Mouse (Mus musculus) macrophage (primary cell): Measurements from ENCODE around the gene Ttll9. TPM values are rescaled to one million over a fixed set of nuclear protein-coding genes. Genes with fewer than 3 reads are reported as not detected.

Source experiments
- H3K27ac ChIP-seq: fragments of 350-480 bp; formaldehyde crosslinking; 2 replicates; pipeline ENCODE4 v1.9.0; 2021
- H3K36me3 ChIP-seq: fragments of 350-480 bp; formaldehyde crosslinking; 2 replicates; pipeline ENCODE4 v1.9.0; 2021; ENCODE audit errors: inconsistent target
- H3K4me3 ChIP-seq: fragments of 350-480 bp; formaldehyde crosslinking; 2 replicates; pipeline ENCODE4 v1.9.0; 2021; ENCODE audit errors: inconsistent target
- H3K79me2 ChIP-seq: fragments of 350-480 bp; formaldehyde crosslinking; 2 replicates; pipeline ENCODE4 v1.9.0; 2021; ENCODE audit errors: inconsistent target
- WGBS: methylation state at CpG from one replicate; pipeline ENCODE4 v1.1.7; 2026; ENCODE audit warnings: inconsistent platforms; ENCODE audit not compliant: missing documents; 5-methylcytosine and 5-hydroxymethylcytosine counted together
- polyA plus RNA-seq: library from polyadenylated mRNA; stranded (reverse); fragments of 250-400 nt; gene quantifications from 3 replicates; pipeline ENCODE4 v1.2.4, GENCODE M21; 2018; ENCODE audit warnings: inconsistent platforms

Gene Ttll9
- polyA plus RNA-seq, 1 experiment from 2014 or later, result not detected

DNA sequence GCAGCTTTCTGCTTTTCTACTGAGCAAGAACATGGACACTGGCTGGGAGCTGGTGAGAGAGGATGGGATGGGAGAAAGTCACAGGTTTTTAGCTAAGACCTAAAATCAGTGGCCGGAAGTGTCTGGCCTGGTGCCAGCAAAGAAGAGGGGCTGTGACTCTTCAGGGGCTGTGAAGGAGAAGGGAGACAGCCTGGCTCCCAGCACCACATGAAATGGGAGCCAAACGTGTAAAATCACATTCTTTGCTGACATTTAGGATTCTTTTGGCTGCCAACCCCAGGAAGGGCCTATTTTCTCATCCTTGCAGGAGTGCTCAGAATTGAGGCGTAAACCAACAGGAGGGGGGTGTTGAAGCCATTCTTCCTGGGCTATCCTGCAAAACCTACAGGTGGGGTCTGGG lies 81.6 kb downstream of the Ttll9 start:
- Histone ChIP-seq H3K4me3 (no peak overlapping the region), H3K27ac (no peak overlapping the region), H3K79me2 (no peaks in the 10 kb centered on the region), H3K36me3 (no peaks in the 10 kb centered on the region)
- WGBS, result 82% methylated on average over 3 of the region's 3 CpGs

- 41% methylated on average over 8 of the region's 8 CpGs for WGBS
- H3K4me3 ChIP-seq, result no peak overlapping the region
Observed at GRCm38 (mm10) chr2:153045884-153046299, 83.6 kb downstream of the Ttll9 start.

GRCm38 (mm10) chr2:153047828-153048465 lies 85.7 kb downstream of the Ttll9 start:
- H3K4me3 ChIP-seq, result no peak overlapping the region
- H3K79me2 ChIP-seq, result no peaks in the 10 kb centered on the region
- WGBS, result 53% methylated on average over 17 of the region's 17 CpGs
- H3K36me3 ChIP-seq, result no peaks in the 10 kb centered on the region
- no peak overlapping the region for H3K27ac ChIP-seq

More at GRCm38 (mm10) chr2:153045884-153046299, 83.6 kb downstream of the Ttll9 start:
- no peak overlapping the region for H3K27ac ChIP-seq
- H3K36me3 ChIP-seq, result no peaks in the 10 kb centered on the region
- no peaks in the 10 kb centered on the region for H3K79me2 ChIP-seq

DNA sequence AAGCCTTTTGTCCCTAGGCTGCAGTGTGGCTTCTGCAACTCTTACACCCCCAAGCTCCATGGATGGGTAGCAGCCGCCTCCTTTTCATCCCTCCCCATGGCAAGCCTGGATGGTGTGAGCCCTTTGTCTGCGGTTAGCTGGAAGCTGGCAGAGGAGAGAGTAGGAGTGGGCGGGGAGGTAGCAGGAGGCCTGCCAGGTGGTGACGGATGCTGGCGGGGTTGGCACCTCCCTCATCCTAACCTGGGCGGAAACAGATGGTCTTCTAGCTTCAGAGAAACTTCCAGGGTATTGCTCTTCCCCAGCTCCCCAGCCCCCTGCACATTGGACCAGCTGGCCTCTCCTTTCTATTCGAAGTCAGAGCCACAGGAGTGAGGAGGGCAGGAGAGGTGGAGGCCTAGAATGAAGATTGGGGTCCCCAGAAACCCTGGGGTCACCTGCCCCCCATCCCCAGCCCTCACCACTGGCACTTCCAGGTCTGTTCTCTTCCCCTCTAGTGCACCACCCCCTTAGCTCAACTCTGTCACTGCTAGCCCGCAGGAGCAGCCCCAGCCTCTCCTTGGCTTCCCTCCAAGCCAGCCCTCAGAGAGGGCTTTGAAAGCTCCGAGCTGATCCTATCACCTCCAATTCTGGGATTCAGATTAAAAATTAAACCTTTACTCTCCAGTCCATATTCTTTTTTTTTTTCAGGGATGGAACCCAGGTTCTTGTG lies 87.2 kb downstream of the Ttll9 start:
- Histone ChIP-seq H3K27ac (no peak overlapping the region), H3K36me3 (no peaks in the 10 kb centered on the region), H3K79me2 (no peaks in the 10 kb centered on the region), H3K4me3 (no peak overlapping the region)
- WGBS, result 54% methylated on average over 9 of the region's 9 CpGs

DNA sequence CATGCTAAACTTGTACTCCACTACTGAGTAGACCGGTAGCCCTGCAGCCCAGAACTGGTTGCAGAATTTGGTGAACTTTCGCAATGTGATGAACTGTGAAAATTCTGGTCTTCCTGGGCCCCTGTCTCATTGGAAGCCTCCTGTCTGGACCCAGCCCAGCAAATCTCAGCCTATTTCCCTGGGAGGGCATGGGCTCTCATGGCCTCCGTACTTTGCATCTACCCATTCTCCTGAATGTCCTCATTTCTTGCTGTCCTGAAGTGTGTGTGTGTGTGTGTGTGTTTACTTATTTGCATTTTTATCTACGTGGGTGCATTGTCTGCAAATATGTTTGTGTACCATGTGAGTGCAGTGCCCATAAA lies 87.7 kb downstream of the Ttll9 start:
- Histone ChIP-seq H3K79me2 (no peaks in the 10 kb centered on the region), H3K27ac (no peak overlapping the region), H3K36me3 (no peaks in the 10 kb centered on the region), H3K4me3 (no peak overlapping the region)
- 80% methylated on average over 4 of the region's 4 CpGs for WGBS

GRCm38 (mm10) chr2:153051095-153051494 lies 88.8 kb downstream of the Ttll9 start:
- Histone ChIP-seq H3K36me3 (no peaks in the 10 kb centered on the region), H3K79me2 (no peaks in the 10 kb centered on the region), H3K4me3 (no peak overlapping the region), H3K27ac (no peak overlapping the region)
- 87% methylated on average over 6 of the region's 6 CpGs for WGBS

DNA sequence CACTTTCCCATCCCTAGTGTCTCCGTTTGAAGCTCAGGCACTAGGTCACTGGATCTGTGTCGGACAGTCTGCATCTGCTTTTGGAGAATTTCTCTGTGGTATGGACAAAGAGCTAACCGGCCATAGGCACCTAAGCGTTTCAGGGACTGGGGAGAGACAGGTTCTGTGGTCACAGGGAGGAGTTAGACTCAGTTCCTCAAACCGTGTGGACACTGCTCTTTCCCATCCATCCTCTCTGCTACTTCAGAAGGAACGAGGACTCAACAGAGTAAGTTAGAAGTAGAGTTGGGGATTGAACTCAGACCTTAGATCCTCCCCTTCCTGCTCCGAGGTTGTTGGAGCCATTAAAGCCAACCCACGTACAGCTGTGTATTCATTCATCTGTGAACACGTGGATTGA lies 89.3 kb downstream of the Ttll9 start:
- H3K79me2 ChIP-seq, result no peaks in the 10 kb centered on the region
- H3K36me3 ChIP-seq, result no peaks in the 10 kb centered on the region
- 26% methylated on average over 9 of the region's 9 CpGs for WGBS
- H3K4me3 ChIP-seq, result no peak overlapping the region
- no peak overlapping the region for H3K27ac ChIP-seq

GRCm38 (mm10) chr2:153052700-153053351 lies 90.5 kb downstream of the Ttll9 start:
- Histone ChIP-seq H3K27ac (no peak overlapping the region), H3K79me2 (no peaks in the 10 kb centered on the region), H3K4me3 (no peak overlapping the region), H3K36me3 (no peaks in the 10 kb centered on the region)
- 14% methylated on average over 30 of the region's 30 CpGs for WGBS

DNA sequence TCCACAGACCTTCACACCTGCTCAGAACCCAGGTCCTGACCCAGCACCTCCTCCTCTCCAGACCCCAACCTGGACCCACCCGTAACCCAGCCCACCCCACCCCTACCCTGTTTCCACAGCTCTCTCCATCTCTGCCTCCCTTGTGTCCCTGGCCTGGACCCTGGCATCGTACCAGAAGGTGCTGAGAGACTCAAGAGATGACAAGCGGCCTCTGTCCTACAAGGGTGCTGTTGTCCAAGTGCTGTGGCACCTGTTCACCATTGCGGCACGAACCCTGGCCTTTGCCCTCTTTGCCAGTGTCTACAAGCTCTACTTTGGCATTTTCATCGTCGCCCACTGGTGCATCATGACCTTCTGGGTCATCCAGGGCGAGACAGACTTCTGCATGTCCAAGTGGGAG lies 91.6 kb downstream of the Ttll9 start:
- 95% methylated on average over 8 of the region's 8 CpGs for WGBS

DNA sequence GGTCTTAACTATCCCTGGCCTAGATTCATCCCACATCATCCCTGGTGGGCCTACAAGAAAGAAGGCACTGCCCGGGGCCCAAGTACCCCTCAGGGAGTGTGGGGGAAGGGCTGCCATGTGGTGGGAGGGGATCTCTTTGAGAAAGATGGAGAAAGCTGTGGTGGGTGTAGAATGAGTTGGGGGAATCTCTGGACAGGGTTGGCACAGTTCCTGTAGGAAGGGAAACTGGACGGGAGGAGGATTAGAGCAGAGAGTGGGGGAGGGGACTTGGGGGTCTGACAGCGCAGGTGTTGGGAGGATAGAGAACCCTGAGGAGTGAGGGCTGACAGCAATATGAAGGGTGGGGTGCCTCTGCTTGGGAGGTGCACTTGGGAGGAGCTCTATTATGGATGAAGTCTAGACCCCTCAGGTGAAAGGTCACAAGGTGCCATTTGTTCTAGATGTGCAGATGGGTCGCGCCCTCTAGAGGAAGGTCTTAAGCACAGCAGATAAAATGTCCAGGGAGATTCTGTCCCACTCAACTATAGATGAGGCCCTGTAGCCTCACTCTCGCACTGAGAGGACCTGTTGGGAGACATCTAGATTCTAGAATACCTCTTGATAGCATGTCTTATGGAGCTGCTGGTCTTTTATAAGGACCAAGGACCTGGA lies 93.1 kb downstream of the Ttll9 start:
- Histone ChIP-seq H3K4me3 (no peak overlapping the region), H3K79me2 (no peaks in the 10 kb centered on the region), H3K27ac (no peak overlapping the region), H3K36me3 (no peaks in the 10 kb centered on the region)
- WGBS, result 73% methylated on average over 6 of the region's 6 CpGs

More for the DNA sequence above, 91.6 kb downstream of the Ttll9 start:
- Histone ChIP-seq H3K27ac (no peak overlapping the region), H3K79me2 (no peaks in the 10 kb centered on the region), H3K36me3 (no peaks in the 10 kb centered on the region), H3K4me3 (no peak overlapping the region)

Other genes with a start within 250 kb of the Ttll9 start
- 0.27 to 88.3 TPM (median 0.39 TPM) in 3 replicates for gene Id1, start 226.2 kb upstream of the Ttll9 start, polyA plus RNA-seq
- gene Cox4i2, start 208.3 kb upstream of the Ttll9 start, polyA plus RNA-seq, result not detected in 3 replicates
- 38.6 to 159 TPM (median 48.4 TPM) in 3 replicates for gene Bcl2l1, start 130.8 kb upstream of the Ttll9 start, polyA plus RNA-seq
- 3.4 to 14.0 TPM (median 11.8 TPM) in 3 replicates for gene Tpx2, start 114.5 kb upstream of the Ttll9 start, polyA plus RNA-seq
- not detected in 3 replicates for gene Mylk2, start 51.1 kb upstream of the Ttll9 start, polyA plus RNA-seq
- not detected in 3 replicates for gene Foxs1, start 29.3 kb upstream of the Ttll9 start, polyA plus RNA-seq
- gene Dusp15, start 10.8 kb upstream of the Ttll9 start, polyA plus RNA-seq, result not detected in 3 replicates
- gene Pdrg1, start 52.9 kb downstream of the Ttll9 start, polyA plus RNA-seq, result 63.1 to 112 TPM (median 75.8 TPM) in 3 replicates
- not detected in 3 replicates for gene Xkr7, start 69.4 kb downstream of the Ttll9 start, polyA plus RNA-seq
- gene Ccm2l, start 103.5 kb downstream of the Ttll9 start, polyA plus RNA-seq, result not detected in 3 replicates
- 79.1 to 116 TPM (median 113 TPM) in 3 replicates for gene Hck, start 146.0 kb downstream of the Ttll9 start, polyA plus RNA-seq
- gene Tm9sf4, start 198.8 kb downstream of the Ttll9 start, polyA plus RNA-seq, result 93.5 to 244 TPM (median 125 TPM) in 3 replicates